ENCODE assay signal across 10 mouse cellular contexts in the genomic region with DNA sequence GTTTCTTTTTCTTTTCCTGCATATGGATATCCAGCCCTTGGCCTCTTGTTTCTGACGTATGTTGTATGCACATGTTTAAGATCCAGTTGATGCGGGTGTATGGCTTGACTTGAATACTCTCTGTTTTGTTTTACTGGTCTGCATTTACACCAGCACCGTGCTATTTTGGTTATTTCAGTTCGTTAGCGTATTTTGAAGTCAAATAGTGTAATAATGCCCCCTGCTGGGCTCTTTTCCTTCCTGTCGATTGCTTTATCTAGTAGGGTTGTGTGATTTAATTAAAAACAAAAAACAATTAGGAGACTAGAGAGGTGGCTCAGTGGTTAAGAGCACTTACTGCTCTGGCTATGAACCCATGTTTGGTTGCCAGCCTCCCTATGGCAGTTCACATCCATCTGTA. TPM values are rescaled to one million over a fixed set of nuclear protein-coding genes. Genes with fewer than 3 reads are reported as not detected.
DNase-seq lines count a peak whose midpoint lies in the region; ATAC-seq and TF ChIP-seq lines count a peak whose summit lies in the region.
"Had no signal": no experiment of that assay in that cellular context is flagged by ENCODE, and none has a peak within 500 bp of the region (broad histone marks: within the 10 kb centered on the region; RNA-seq: fewer than 3 reads in every experiment).

No protein-coding gene starts in this region.

- in situ Hi-C loops in Patski (cut with MboI; ENCODE audit: low pct_unique_long_range_greater_than_20kb): no loop called here

- DNase-seq in left cerebral cortex, postnatal 14 days (ENCODE audit: low spot score in 2 of 2): peak; percentile 15 to 28
- DNase-seq in left cerebral cortex, postnatal 4 days: no peak
- peak; percentile 11 for DNase-seq in CD4-positive helper T cell, adult 2 months (ENCODE audit: low read depth, low spot score)
- DNase-seq in Patski (ENCODE audit: low read depth, low spot score): no peak
- peak; percentile 72 for DNase-seq in lung, postnatal 36 days
- no peak for DNase-seq in hindbrain, embryonic 14.5 days (ENCODE audit: low spot score)
- DNase-seq in T-cell, adult 2 months (ENCODE audit: low spot score): no peak
- DNase-seq: adrenal gland, postnatal 25 days had no signal

- H3K4me3 ChIP-seq in hindbrain, embryonic 14.5 days (replicated peaks; ENCODE audit: low read length): no peak overlapping the region
- H3K4me3 ChIP-seq: limb, embryonic 15.5 days; midbrain, embryonic 12.5 days had no signal

- H3K27ac ChIP-seq in hindbrain, embryonic 14.5 days: no peak overlapping the region
- H3K27ac ChIP-seq: limb, embryonic 15.5 days; midbrain, embryonic 12.5 days had no signal

- H3K9me3 ChIP-seq in hindbrain, embryonic 14.5 days (ENCODE audit: control insufficient read depth, low read length): no peaks in the 10 kb centered on the region
- H3K9me3 ChIP-seq: limb, embryonic 15.5 days; midbrain, embryonic 12.5 days had no signal

- no peaks in the 10 kb centered on the region for H3K27me3 ChIP-seq in Patski
- no peaks in the 10 kb centered on the region for H3K27me3 ChIP-seq in hindbrain, embryonic 14.5 days (ENCODE audit: control insufficient read depth, insufficient read depth, low read length)
- H3K27me3 ChIP-seq: limb, embryonic 15.5 days; midbrain, embryonic 12.5 days had no signal

- peak; percentile 23 for TF ChIP-seq CTCF in Patski (IDR thresholded peaks at IDR 0.05)

- no peak overlapping the region for H3K9ac ChIP-seq in hindbrain, embryonic 14.5 days
- H3K9ac ChIP-seq: limb, embryonic 15.5 days; midbrain, embryonic 12.5 days had no signal

- ATAC-seq in Patski: no peak
- ATAC-seq in hindbrain, embryonic 14.5 days (ENCODE audit: low FRiP score): no peak

- H3K36me3 ChIP-seq in hindbrain, embryonic 14.5 days (replicated peaks; ENCODE audit: control insufficient read depth, insufficient read depth): no peaks in the 10 kb centered on the region
- H3K36me3 ChIP-seq: midbrain, embryonic 12.5 days had no signal

- intact Hi-C loops in left cerebral cortex, postnatal 14 days (cut with DNase I): loop anchor here (10.0 kb wide), 1 partner anchor 153 kb away; no protein-coding TSS in a partner anchor
- intact Hi-C loops in left cerebral cortex, postnatal 4 days (cut with DNase I): no loop called here

- POLR2A ChIA-PET in Patski (lab: Charles Lee): no interaction called here

- H3K4me1 ChIP-seq in hindbrain, embryonic 14.5 days (replicated peaks; ENCODE audit: control insufficient read depth, insufficient read depth, low read length): no peaks in the 10 kb centered on the region
- H3K4me1 ChIP-seq: limb, embryonic 15.5 days; midbrain, embryonic 12.5 days had no signal

- 82% methylated on average over 6 of the region's 6 CpGs for WGBS in hindbrain, embryonic 14.5 days

- H3K4me2 ChIP-seq in hindbrain, embryonic 14.5 days (replicated peaks): no peak overlapping the region
- H3K4me2 ChIP-seq: limb, embryonic 15.5 days; midbrain, embryonic 12.5 days had no signal

- CTCF ChIA-PET in Patski (lab: Charles Lee): interaction anchor here (1.0 kb wide), 1 partner anchor 30 kb away, joined by 3 read pairs; no protein-coding TSS in a partner anchor

RNA-seq across cellular contexts. Expression of a gene that starts 52.9 kb away (rescaled TPM):
- 10 to 100 TPM; 62.4 to 79.1 TPM for total RNA-seq in left cerebral cortex, postnatal 14 days (2021)
- 100 to 1,000 TPM in 1 of 2 experiments, 10 to 100 TPM in 1; 87.3 to 108 TPM for total RNA-seq in left cerebral cortex, postnatal 4 days (2021)
- polyA plus RNA-seq in Patski (2021): 14.1 TPM
- 95.0 and 100.0 TPM in 2 replicates for polyA plus RNA-seq in hindbrain, embryonic 14.5 days (2014; fragmentation: Nextera tagmentation; extraction: Ambion mirVana)

Comparison
In these comparisons a context has a peak if more than half of its experiments do, and no peak if none do; other contexts are left out.
1. DNase-seq: peak in left cerebral cortex, postnatal 14 days (2 of 2), CD4-positive helper T cell, adult 2 months (single experiment) and lung, postnatal 36 days (single experiment); none in left cerebral cortex, postnatal 4 days (single experiment), Patski (single experiment), hindbrain, embryonic 14.5 days (single experiment) and T-cell, adult 2 months (single experiment).